ENCODE assay signal across 9 mouse cellular contexts in genomic region chr19:8839103-8839907, GRCm38 (mm10). TPM values are rescaled to one million over a fixed set of nuclear protein-coding genes. Genes with fewer than 3 reads are reported as not detected.
DNase-seq lines count a peak whose midpoint lies in the region; ATAC-seq and TF ChIP-seq lines count a peak whose summit lies in the region.
"Had no signal": no experiment of that assay in that cellular context is flagged by ENCODE, and none has a peak within 500 bp of the region (broad histone marks: within the 10 kb centered on the region; RNA-seq: fewer than 3 reads in every experiment).

Gene Gng3, minus strand, starts transcription at chr19:8839194.

- no peak for TF ChIP-seq EP300 in stomach, postnatal 0 days (optimal IDR thresholded peaks at IDR 0.05)

- no peaks in the 10 kb centered on the region for H3K9me3 ChIP-seq in heart, embryonic 12.5 days (replicated peaks)
- H3K9me3 ChIP-seq in forebrain, embryonic 10.5 days: no peaks in the 10 kb centered on the region
- H3K9me3 ChIP-seq in stomach, postnatal 0 days (ENCODE audit: control insufficient read depth, low read length): no peaks in the 10 kb centered on the region
- H3K9me3 ChIP-seq: G1E had no signal

- intact Hi-C loops in heart, postnatal 10 days (cut with DNase I): no loop called here

- no peak for TF ChIP-seq CTCF in layer of hippocampus, adult 2 months (conservative IDR thresholded peaks at IDR 0.05)
- TF ChIP-seq CTCF in stomach, postnatal 0 days (IDR thresholded peaks at IDR 0.05; ENCODE audit: low read depth): no peak

- no peak for ATAC-seq in heart, embryonic 12.5 days (ENCODE audit: insufficient number of reproducible peaks, low FRiP score)
- no peak; the same call in 1 of the 2 replicates for ATAC-seq in stomach, postnatal 0 days (ENCODE audit: low FRiP score, low TSS enrichment)

- peak within 1 kb of the TSS; percentile 82 for H3K4me2 ChIP-seq in heart, embryonic 12.5 days
- H3K4me2 ChIP-seq in stomach, postnatal 0 days (replicated peaks; ENCODE audit: low read depth): peak within 1 kb of the TSS; percentile 81

- peak within 1 kb of the TSS; percentile 60 for H3K4me3 ChIP-seq in heart, embryonic 12.5 days
- peak within 1 kb of the TSS; percentile 61 for H3K4me3 ChIP-seq in forebrain, embryonic 10.5 days
- peak within 1 kb of the TSS; percentile 80 for H3K4me3 ChIP-seq in layer of hippocampus, adult 2 months
- H3K4me3 ChIP-seq in stomach, postnatal 0 days (ENCODE audit: low read depth, low read length): peak within 1 kb of the TSS; percentile 61

- H3K4me1 ChIP-seq in heart, embryonic 12.5 days (replicated peaks): peaks cover 30% of the 10 kb centered on the region
- peaks cover 46% of the 10 kb centered on the region for H3K4me1 ChIP-seq in forebrain, embryonic 10.5 days
- no peaks in the 10 kb centered on the region for H3K4me1 ChIP-seq in stomach, postnatal 0 days (replicated peaks; ENCODE audit: control insufficient read depth, insufficient read depth)

- H3K27ac ChIP-seq in heart, embryonic 12.5 days (ENCODE audit: poor library complexity, severe bottlenecking): peak within 1 kb of the TSS; percentile 94
- peak within 1 kb of the TSS; percentile 97 for H3K27ac ChIP-seq in forebrain, embryonic 10.5 days
- H3K27ac ChIP-seq in layer of hippocampus, adult 2 months: peak within 1 kb of the TSS; percentile 97
- H3K27ac ChIP-seq in stomach, postnatal 0 days (replicated peaks): peak within 1 kb of the TSS; percentile 96; the same call in 1 of the 2 replicates

- WGBS in heart, embryonic 12.5 days: 49% methylated on average over 11 of the region's 11 CpGs
- 37% methylated on average over 11 of the region's 11 CpGs for WGBS in forebrain, embryonic 10.5 days
- 75% methylated on average over 11 of the region's 11 CpGs for WGBS in stomach, postnatal 0 days

- peaks cover 14% of the 10 kb centered on the region for H3K36me3 ChIP-seq in heart, embryonic 12.5 days
- H3K36me3 ChIP-seq in forebrain, embryonic 10.5 days (replicated peaks): peaks cover 50% of the 10 kb centered on the region
- H3K36me3 ChIP-seq in stomach, postnatal 0 days (ENCODE audit: control insufficient read depth, insufficient read depth, low read length): peaks cover 5% of the 10 kb centered on the region; the same call in 1 of the 2 replicates

- no peaks in the 10 kb centered on the region for H3K27me3 ChIP-seq in heart, embryonic 12.5 days (replicated peaks)
- H3K27me3 ChIP-seq in forebrain, embryonic 10.5 days (ENCODE audit: poor library complexity, severe bottlenecking): no peaks in the 10 kb centered on the region
- no peaks in the 10 kb centered on the region for H3K27me3 ChIP-seq in stomach, postnatal 0 days (ENCODE audit: control insufficient read depth, insufficient read depth, low read length)

- peak within 1 kb of the TSS; percentile 80 for H3K9ac ChIP-seq in heart, embryonic 12.5 days
- H3K9ac ChIP-seq in stomach, postnatal 0 days (ENCODE audit: low read length): peak within 1 kb of the TSS; percentile 88

- DNase-seq in heart, postnatal 10 days: no peak
- peak; percentile 81 for DNase-seq in ZHBTc4 (ENCODE audit: low read depth, low spot score)
- DNase-seq in forebrain, embryonic 10.5 days (ENCODE audit: extremely low spot score, low spot score): peak; percentile 52
- peak; percentile 74 to 88 for DNase-seq in layer of hippocampus, adult 2 months (ENCODE audit: low spot score in 2 of 2)
- peak; percentile 69 for DNase-seq in mesoderm, embryonic 11.5 days (ENCODE audit: low read depth, low spot score)
- DNase-seq in stomach, postnatal 0 days (ENCODE audit: low spot score): no peak
- DNase-seq in kidney, postnatal 10 days: no peak

RNA-seq across cellular contexts. Expression of gene Gng3, which starts in this region (rescaled TPM):
- 2.5 and 2.9 TPM in 2 replicates for polyA plus RNA-seq in heart, embryonic 12.5 days (2016; fragmentation: Nextera tagmentation; extraction: Ambion mirVana)
- not detected for total RNA-seq in heart, postnatal 10 days (2021)
- 27.8 and 31.7 TPM in 2 replicates for polyA plus RNA-seq in forebrain, embryonic 10.5 days (2016; fragmentation: Nextera tagmentation; extraction: Ambion mirVana)
- 100 to 1,000 TPM; 160 TPM for total RNA-seq in layer of hippocampus, adult 2 months (2021)
- 7.7 and 8.6 TPM in 2 replicates for polyA plus RNA-seq in stomach, postnatal 0 days (2015; fragmentation: Nextera tagmentation; extraction: Ambion mirVana)
- polyA plus RNA-seq: G1E had no signal

Comparison
In these comparisons a context has a peak if more than half of its experiments do, and no peak if none do; other contexts are left out.
1. RNA of gene Gng3 (total RNA-seq): 160 TPM in layer of hippocampus, adult 2 months; not detected in heart, postnatal 10 days; every median in the first group is over 100 times any median in the second.
2. DNase-seq: peak in ZHBTc4 (single experiment), forebrain, embryonic 10.5 days (single experiment), layer of hippocampus, adult 2 months (2 of 2) and mesoderm, embryonic 11.5 days (single experiment); none in heart, postnatal 10 days (0 of 2), stomach, postnatal 0 days (single experiment) and kidney, postnatal 10 days (single experiment).
3. Peak in every context shown above with its lines, with median percentiles within 50 percentile points of each other: H3K27ac ChIP-seq and H3K4me3 ChIP-seq.